Mouse (Mus musculus): ENCODE measurements around the gene Iqch.

DNA sequence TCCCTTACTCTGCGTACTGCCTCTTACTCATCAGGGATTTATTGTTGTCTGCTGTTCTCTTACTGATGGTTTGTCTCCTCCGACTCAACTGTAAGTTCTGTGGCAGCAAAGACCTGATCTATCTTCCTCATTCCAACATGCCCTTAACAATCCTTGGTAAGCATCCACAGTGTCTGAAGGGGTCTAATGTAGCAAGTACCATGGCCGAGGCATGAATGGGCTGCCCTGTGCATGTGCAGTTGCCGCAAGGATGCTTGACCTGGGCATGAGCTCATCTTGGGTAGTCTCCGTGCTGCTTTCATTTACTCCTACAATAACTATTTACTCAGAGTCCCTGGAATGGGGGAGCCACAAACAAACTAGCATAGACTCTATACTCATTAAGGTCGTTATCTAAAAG lies 17.0 kb downstream of the Iqch start:
- TF ChIP-seq CTCF (IDR thresholded peaks at IDR 0.05; ENCODE audit: low read depth) (no peak), EP300 (IDR thresholded peaks at IDR 0.05; ENCODE audit: low read depth) (no peak)

Measured in liver, postnatal 0 days (tissue).